Mouse (Mus musculus) CH12.LX (cell line): ENCODE data around the gene Lamc2. TPM values are rescaled to one million over a fixed set of nuclear protein-coding genes. Genes with fewer than 3 reads are reported as not detected.

Experiments used
- DNase-seq: peaks from one replicate; pipeline ENCODE4 v3.0.0-alpha.2; 2013; ENCODE audit errors: extremely low read depth
- H3K27ac ChIP-seq: 2 replicates; pipeline ENCODE4 v1.5.1; 2012; ENCODE audit warnings: low read depth, mild to moderate bottlenecking, control low read depth, moderate library complexity; ENCODE audit not compliant: insufficient read depth
- H3K27me3 ChIP-seq: replicated peaks from 2 replicates; pipeline ENCODE3; 2012; ENCODE audit warnings: inconsistent platforms
- H3K36me3 ChIP-seq, 2 experiments: replicated peaks in 1 of 2; 2 replicates each; pipeline versions ENCODE3 to v1.6.1; 2012; ENCODE audit warnings: inconsistent platforms in 1 of 2, low read length in 1 of 2, mild to moderate bottlenecking in 1 of 2, mixed read lengths in 1 of 2, moderate library complexity in 1 of 2; ENCODE audit not compliant: control insufficient read depth in 1 of 2, insufficient read depth in 1 of 2
- H3K4me1 ChIP-seq, 2 experiments: 2 replicates each; pipeline ENCODE4 v1.6.1; 2012; ENCODE audit warnings: inconsistent platforms in 1 of 2, moderate library complexity in 1 of 2; ENCODE audit not compliant: insufficient read depth in 2 of 2, control insufficient read depth in 1 of 2
- H3K4me2 ChIP-seq: 2 replicates; pipeline ENCODE4 v1.6.1; 2012; ENCODE audit warnings: low read depth, mild to moderate bottlenecking, control low read depth; ENCODE audit not compliant: poor library complexity, insufficient read depth, severe bottlenecking
- H3K4me3 ChIP-seq, 3 experiments: fragments of 150-350 bp in 1 of 3; sonication (generic) in 1 of 3; replicated peaks in 1 of 3; 2 replicates each; pipeline versions ENCODE3 to v1.5.1; 2011 to 2012; ENCODE audit warnings: low read depth in 2 of 3, low read length in 2 of 3, mild to moderate bottlenecking in 2 of 3, moderate library complexity in 2 of 3, control low read depth in 1 of 3, improper control_type of control experiment in 1 of 3, inconsistent platforms in 1 of 3, mixed read lengths in 1 of 3; ENCODE audit not compliant: poor library complexity in 1 of 3
- H3K79me2 ChIP-seq: replicated peaks from 2 replicates; pipeline ENCODE4 v1.6.1; 2012; ENCODE audit warnings: mild to moderate bottlenecking, moderate library complexity; ENCODE audit not compliant: control insufficient read depth, poor library complexity, insufficient read depth, severe bottlenecking; ENCODE audit errors: extremely low read depth
- H3K9ac ChIP-seq: 2 replicates; pipeline ENCODE4 v1.6.1; 2012; ENCODE audit warnings: low read depth, mild to moderate bottlenecking, control low read depth, moderate library complexity; ENCODE audit not compliant: insufficient read depth
- H3K9me3 ChIP-seq: replicated peaks from 2 replicates; pipeline ENCODE3; 2012; ENCODE audit warnings: low read length, inconsistent platforms, mixed read lengths
- CHD1 ChIP-seq: IDR thresholded peaks from 2 replicates; pipeline ENCODE4 v1.6.1; 2012; ENCODE audit warnings: low read depth, low read length, improper control_type of control experiment, inconsistent platforms
- E2F4 ChIP-seq: IDR thresholded peaks from 2 replicates; pipeline ENCODE4 v1.6.1; 2011; ENCODE audit warnings: low read depth, low read length, improper control_type of control experiment; ENCODE audit not compliant: insufficient replicate concordance
- GABPA ChIP-seq: IDR thresholded peaks from 2 replicates; pipeline ENCODE4 v1.6.1; 2012; ENCODE audit warnings: low read depth, low read length, improper control_type of control experiment, inconsistent platforms; ENCODE audit not compliant: insufficient replicate concordance
- HCFC1 ChIP-seq: IDR thresholded peaks from 2 replicates; pipeline ENCODE4 v1.6.1; 2012; ENCODE audit warnings: low read depth, mild to moderate bottlenecking, inconsistent platforms, low read length, improper control_type of control experiment
- JUN ChIP-seq: IDR thresholded peaks from 2 replicates; pipeline ENCODE4 v1.6.1; 2011; ENCODE audit warnings: low read depth, mild to moderate bottlenecking, low read length, improper control_type of control experiment, moderate library complexity; ENCODE audit not compliant: insufficient read depth
- MAFK ChIP-seq: IDR thresholded peaks from 2 replicates; pipeline ENCODE4 v1.6.1; 2011; ENCODE audit warnings: low read length, improper control_type of control experiment; ENCODE audit not compliant: insufficient replicate concordance
- MXI1 ChIP-seq: IDR thresholded peaks from 2 replicates; pipeline ENCODE4 v1.6.1; 2011; ENCODE audit warnings: mild to moderate bottlenecking, low read depth, low read length, improper control_type of control experiment
- MYC ChIP-seq: IDR thresholded peaks from 2 replicates; pipeline ENCODE4 v1.6.1; 2011; ENCODE audit warnings: low read depth, mild to moderate bottlenecking, improper control_type of control experiment, low read length
- NELFE ChIP-seq: IDR thresholded peaks from 2 replicates; pipeline ENCODE4 v1.6.1; 2011; ENCODE audit warnings: low read depth, low read length, improper control_type of control experiment
- PAX5 ChIP-seq: IDR thresholded peaks from 2 replicates; pipeline ENCODE4 v1.6.1; 2012; ENCODE audit warnings: low read length, inconsistent platforms, mixed read lengths
- SIN3A ChIP-seq: IDR thresholded peaks from 2 replicates; pipeline ENCODE4 v1.6.1; 2012; ENCODE audit warnings: low read length, improper control_type of control experiment, inconsistent platforms
- SMC3 ChIP-seq: IDR thresholded peaks from 2 replicates; pipeline ENCODE4 v1.6.1; 2011; ENCODE audit warnings: low read depth, low read length, improper control_type of control experiment
- TBP ChIP-seq: conservative IDR thresholded peaks from 2 replicates; pipeline ENCODE4 v1.6.1; 2011; ENCODE audit warnings: low read depth, low read length, improper control_type of control experiment
- TCF12 ChIP-seq: IDR thresholded peaks from 2 replicates; pipeline ENCODE4 v1.6.1; 2014; ENCODE audit warnings: low read depth, mild to moderate bottlenecking, inconsistent platforms, low read length, improper control_type of control experiment
- UBTF ChIP-seq: IDR thresholded peaks from 2 replicates; pipeline ENCODE4 v1.6.1; 2012; ENCODE audit warnings: low read depth, mild to moderate bottlenecking, inconsistent platforms, low read length, improper control_type of control experiment, moderate library complexity
- USF1 ChIP-seq: IDR thresholded peaks from 2 replicates; pipeline ENCODE4 v1.6.1; 2014; ENCODE audit warnings: low read depth, mild to moderate bottlenecking, inconsistent platforms, low read length, improper control_type of control experiment
- ZC3H11A ChIP-seq: IDR thresholded peaks from 2 replicates; pipeline ENCODE4 v1.6.1; 2012; ENCODE audit warnings: low read depth, mild to moderate bottlenecking, inconsistent platforms, low read length, improper control_type of control experiment
- ZNF384 ChIP-seq: IDR thresholded peaks from 2 replicates; pipeline ENCODE4 v1.6.1; 2012; ENCODE audit warnings: low read depth, low read length, improper control_type of control experiment, inconsistent platforms
- dilution Hi-C: fragments of 300-500 bp; cut with MboI; formaldehyde crosslinking; loops from 2 replicates; pipeline ENCODE4 v1.14.3; 2020; ENCODE audit warnings: low sequenced_read_pairs; ENCODE audit not compliant: extremely low pct_unique_long_range_greater_than_20kb, extremely low pct_ligation_motif_present
- in situ Hi-C: fragments of 300-500 bp; cut with MboI; formaldehyde crosslinking; loops from 3 replicates; pipeline ENCODE4 v1.14.3; 2019; ENCODE audit warnings: low sequenced_read_pairs, low pct_ligation_motif_present, low pct_unique_long_range_greater_than_20kb, mixed read lengths
- polyA plus RNA-seq: library from polyadenylated mRNA; unstranded; fragments of >175 nt; gene quantifications from 2 replicates; pipeline ENCODE4 v1.2.1, GENCODE M21; 2012; ENCODE audit warnings: low read depth; ENCODE audit not compliant: insufficient read length
- total RNA-seq, 2 experiments: library from RNA; depleted of rRNA; stranded (reverse); fragments of 300-350 nt in 1 of 2; fragments of >200 nt in 1 of 2; gene quantifications; 2 replicates each; pipeline ENCODE4 v1.2.3; 2012 to 2014

Lamc2 gene
- total and polyA plus RNA-seq, 3 experiments, result 0.09 to 1.0 (median 0.25) TPM

DNA sequence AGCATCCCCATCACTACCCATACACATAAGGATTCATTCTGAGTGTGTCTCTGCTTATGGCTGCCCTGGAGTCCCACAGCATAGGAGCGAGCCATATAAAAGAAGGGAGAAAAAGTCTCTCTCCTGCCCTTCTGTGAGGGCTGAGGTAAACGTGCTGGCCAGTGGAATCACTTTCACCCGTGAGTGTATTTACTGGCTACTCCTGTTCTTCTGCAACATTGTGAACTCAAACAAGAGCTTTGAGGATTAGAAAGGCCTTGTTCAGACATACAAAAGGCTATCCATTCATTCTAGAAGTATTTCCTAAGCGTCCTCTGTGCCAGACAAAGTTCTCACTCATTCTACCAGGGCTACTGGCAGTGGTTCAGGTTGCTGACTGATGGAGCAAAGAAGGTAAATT, 74.7 kb downstream of the Lamc2 start:
- no peak for DNase-seq
- dilution Hi-C loops (no loop called here), in situ Hi-C loops (no loop called here)
- no peaks in the 10 kb centered on the region for H3K27me3 ChIP-seq
- H3K79me2 ChIP-seq, result no peaks in the 10 kb centered on the region
- no peaks in the 10 kb centered on the region for H3K9me3 ChIP-seq
- H3K4me1 ChIP-seq, result peaks cover 0 to 2% of the 10 kb centered on the region in 2 experiments; a peak in 1 of 4 replicates
- no peak overlapping the region for H3K9ac ChIP-seq
- H3K4me3 ChIP-seq, result no peak overlapping the region
- no peaks in the 10 kb centered on the region for H3K36me3 ChIP-seq
- no peak overlapping the region for H3K4me2 ChIP-seq
- no peak for TF ChIP-seq ZC3H11A
- no peak for TF ChIP-seq MXI1
- no peak overlapping the region for H3K27ac ChIP-seq

DNA sequence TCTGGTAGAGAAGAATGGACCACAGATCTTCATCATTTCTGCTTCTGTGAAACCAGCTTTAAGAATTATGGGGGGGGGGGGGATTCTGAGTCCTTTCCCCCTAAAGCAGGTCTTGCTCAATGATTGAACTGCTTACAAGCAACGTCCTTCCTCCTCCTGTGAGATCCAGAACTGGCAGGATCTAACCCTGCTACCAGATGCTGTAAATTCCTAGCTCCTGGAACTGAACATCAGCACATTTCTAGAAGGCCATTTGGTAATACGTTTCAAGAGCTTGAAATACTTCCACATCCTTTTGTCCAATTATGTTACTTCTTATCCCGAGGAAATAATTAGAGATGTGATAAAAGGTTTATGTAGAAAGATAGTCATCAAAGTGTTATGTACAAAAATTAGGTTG, 76.4 kb downstream of the Lamc2 start:
- DNase-seq, result no peak
- no peaks in the 10 kb centered on the region for H3K79me2 ChIP-seq
- H3K4me1 ChIP-seq, result peaks cover 0 to 2% of the 10 kb centered on the region in 2 experiments; a peak in 1 of 4 replicates
- no peaks in the 10 kb centered on the region for H3K9me3 ChIP-seq
- H3K36me3 ChIP-seq, result no peaks in the 10 kb centered on the region
- in situ Hi-C loops (loop anchor here (10.0 kb wide), 1 partner anchor 275 kb away; no protein-coding TSS in a partner anchor), dilution Hi-C loops (no loop called here)
- H3K4me2 ChIP-seq, result no peak overlapping the region
- H3K27ac ChIP-seq, result no peak overlapping the region
- no peak overlapping the region for H3K9ac ChIP-seq
- H3K4me3 ChIP-seq, result no peak overlapping the region
- H3K27me3 ChIP-seq, result no peaks in the 10 kb centered on the region
- no peak for TF ChIP-seq TCF12
- no peak for TF ChIP-seq CHD1
- TF ChIP-seq MAFK, result no peak
- no peak for TF ChIP-seq SIN3A
- TF ChIP-seq ZNF384, result no peak
- TF ChIP-seq NELFE, result no peak
- no peak for TF ChIP-seq TBP
- no peak for TF ChIP-seq E2F4
- TF ChIP-seq JUN, result no peak
- no peak for TF ChIP-seq UBTF
- TF ChIP-seq MYC, result no peak
- TF ChIP-seq PAX5, result no peak
- no peak for TF ChIP-seq SMC3
- no peak for TF ChIP-seq ZC3H11A
- no peak for TF ChIP-seq USF1
- no peak for TF ChIP-seq HCFC1
- no peak for TF ChIP-seq GABPA
